ENCODE assay signal across 8 mouse cellular contexts in the genomic region with DNA sequence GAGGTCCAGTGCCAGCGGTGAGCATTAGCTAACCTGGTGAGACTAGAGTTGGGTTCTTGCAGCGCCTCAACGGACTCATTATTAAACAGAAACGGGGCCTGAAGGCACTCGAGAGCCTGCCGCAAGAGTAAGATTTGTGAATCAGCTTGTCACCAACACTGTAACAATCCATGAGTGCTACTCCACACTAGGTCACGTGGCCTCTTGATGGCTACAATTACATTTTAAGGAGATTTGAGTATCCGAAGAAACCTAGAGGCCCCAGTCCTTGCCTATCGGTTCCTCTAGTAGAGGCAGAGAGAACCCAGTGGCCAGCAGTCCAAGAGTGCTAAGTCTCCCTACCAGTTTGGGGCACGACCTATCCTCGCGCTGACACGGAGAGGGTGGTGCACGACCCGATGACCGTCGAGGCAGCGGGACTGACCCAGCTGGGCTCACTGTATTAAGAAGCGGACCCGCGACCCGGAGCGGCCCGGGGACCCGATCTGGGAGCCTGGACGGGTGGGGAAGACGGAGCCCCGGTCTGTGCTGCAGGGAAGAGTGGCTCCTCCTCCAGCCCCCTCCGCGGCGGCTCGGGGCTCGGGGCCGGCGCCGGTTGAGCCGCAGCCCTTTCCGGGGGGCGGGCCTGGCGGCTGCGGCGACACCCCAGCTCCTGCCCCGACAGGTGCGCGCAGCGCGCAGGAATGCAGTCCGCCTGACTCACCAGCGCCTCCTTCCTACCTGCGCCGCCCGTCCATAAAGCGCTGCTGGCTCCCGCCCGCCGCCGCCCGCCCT. TPM values are rescaled to one million over a fixed set of nuclear protein-coding genes. Genes with fewer than 3 reads are reported as not detected.
DNase-seq lines count a peak whose midpoint lies in the region; ATAC-seq lines count a peak whose summit lies in the region.

A gene (plus strand): TSS at position 401 of the 774 bp plus-strand sequence.

- H3K27ac ChIP-seq in heart, embryonic 16.5 days (ENCODE audit: low read length) = no peak within 1 kb of the TSS
- H3K27ac ChIP-seq in stomach, embryonic 16.5 days (ENCODE audit: low read length) = peak within 1 kb of the TSS; percentile 77

- peaks cover 4% of the 10 kb centered on the region; the same call in 1 of the 2 replicates for H3K4me1 ChIP-seq in erythroblast, embryonic 14.5 days (ENCODE audit: control insufficient read depth)
- peaks cover 9% of the 10 kb centered on the region for H3K4me1 ChIP-seq in heart, embryonic 16.5 days (ENCODE audit: control insufficient read depth, insufficient read depth, low read length)
- H3K4me1 ChIP-seq in stomach, embryonic 16.5 days (ENCODE audit: control insufficient read depth, insufficient read depth, low read length) = peaks cover 19% of the 10 kb centered on the region

- peak within 1 kb of the TSS; percentile 83 for H3K4me2 ChIP-seq in heart, embryonic 16.5 days (ENCODE audit: low read depth, low read length)
- peak within 1 kb of the TSS; percentile 71 for H3K4me2 ChIP-seq in stomach, embryonic 16.5 days (ENCODE audit: low read depth, low read length)

- no peaks in the 10 kb centered on the region for H3K9me3 ChIP-seq in erythroblast, embryonic 14.5 days (ENCODE audit: control insufficient read depth, low read length)
- no peaks in the 10 kb centered on the region for H3K9me3 ChIP-seq in heart, embryonic 16.5 days (replicated peaks; ENCODE audit: control insufficient read depth, low read length)
- no peaks in the 10 kb centered on the region for H3K9me3 ChIP-seq in stomach, embryonic 16.5 days (replicated peaks; ENCODE audit: control insufficient read depth, low read length)

- no peaks in the 10 kb centered on the region for H3K36me3 ChIP-seq in erythroblast, embryonic 14.5 days (ENCODE audit: control insufficient read depth)
- no peaks in the 10 kb centered on the region for H3K36me3 ChIP-seq in heart, embryonic 16.5 days (ENCODE audit: control insufficient read depth, insufficient read depth)
- no peaks in the 10 kb centered on the region for H3K36me3 ChIP-seq in stomach, embryonic 16.5 days (ENCODE audit: control insufficient read depth, insufficient read depth, low read length)

- H3K9ac ChIP-seq in heart, embryonic 16.5 days (ENCODE audit: low read length) = peak within 1 kb of the TSS; percentile 69
- peak within 1 kb of the TSS; percentile 77 for H3K9ac ChIP-seq in stomach, embryonic 16.5 days (ENCODE audit: low read length)

- peaks cover 63% of the 10 kb centered on the region for H3K27me3 ChIP-seq in erythroblast, embryonic 14.5 days (ENCODE audit: control insufficient read depth)
- H3K27me3 ChIP-seq in heart, embryonic 16.5 days (ENCODE audit: control insufficient read depth, insufficient read depth, low read length) = peaks cover 33% of the 10 kb centered on the region
- H3K27me3 ChIP-seq in stomach, embryonic 16.5 days (ENCODE audit: control insufficient read depth, insufficient read depth, low read length) = peaks cover 16% of the 10 kb centered on the region

- no peak for ATAC-seq in erythroblast, adult 5-6 weeks (replicated peaks; ENCODE audit: low FRiP score, poor library complexity, severe bottlenecking)
- peak; percentile 32 for ATAC-seq in activated CD4-positive, CD25-positive, alpha-beta regulatory T cell, adult 4 months
- ATAC-seq in heart, embryonic 16.5 days (replicated peaks; ENCODE audit: extremely low read depth, insufficient read depth, low FRiP score) = peak; percentile 74
- ATAC-seq in stomach, embryonic 16.5 days (ENCODE audit: insufficient read depth, low FRiP score) = peak; percentile 86

- WGBS in heart, embryonic 16.5 days = 10% methylated on average over 47 of the region's 58 CpGs
- WGBS in stomach, embryonic 16.5 days = 10% methylated on average over 55 of the region's 58 CpGs

- DNase-seq in kidney, postnatal 14 days = peak; percentile 80
- peak; percentile 70 to 82 for DNase-seq in lung, postnatal 4 days
- no peak for DNase-seq in right cerebral cortex, postnatal 10 days (ENCODE audit: low spot score in 2 of 2)

- peak within 1 kb of the TSS; percentile 14 for H3K4me3 ChIP-seq in erythroblast, embryonic 14.5 days (replicated peaks)
- H3K4me3 ChIP-seq in heart, embryonic 16.5 days (ENCODE audit: low read length) = peak within 1 kb of the TSS; percentile 55
- peak within 1 kb of the TSS; percentile 57 for H3K4me3 ChIP-seq in stomach, embryonic 16.5 days (replicated peaks; ENCODE audit: low read length)

RNA-seq across cellular contexts. Expression of the gene that starts here (rescaled TPM):
- polyA plus RNA-seq in erythroblast, embryonic 14.5 days (2012) = 0.01 TPM in 1 of 2 replicates, not detected in the other
- total RNA-seq in erythroblast, adult 5-6 weeks (2015; ENCODE audit: low replicate concordance) = not detected in 2 replicates
- total RNA-seq in erythroblast, adult 5-6 weeks (2017; ENCODE audit: low replicate concordance) = not detected in 2 replicates
- polyA plus RNA-seq in activated CD4-positive, CD25-positive, alpha-beta regulatory T cell, adult 4 months (2017; shearing (Covaris generic)) = not detected
- 2.7 and 4.4 TPM in 2 replicates for polyA plus RNA-seq in heart, embryonic 16.5 days (2015; fragmentation: Nextera tagmentation; extraction: Ambion mirVana)
- 18.9 and 24.4 TPM in 2 replicates for polyA plus RNA-seq in stomach, embryonic 16.5 days (2015; fragmentation: Nextera tagmentation; extraction: Ambion mirVana)

Comparison
In these comparisons a context has a peak if more than half of its experiments do, and no peak if none do; other contexts are left out.
1. Peak in ATAC-seq in activated CD4-positive, CD25-positive, alpha-beta regulatory T cell, adult 4 months; RNA of the gene not detected or under 1 TPM.
2. DNase-seq: peak in kidney, postnatal 14 days (single experiment) and lung, postnatal 4 days (2 of 2); none in right cerebral cortex, postnatal 10 days (0 of 2).
3. Peak in every context shown above with its lines, with median percentiles within 50 percentile points of each other: H3K4me3 ChIP-seq.